Mouse (Mus musculus) midbrain, embryonic 15.5 days (tissue): ENCODE measurements around the gene 1600014C23Rik. TPM values are rescaled to one million over a fixed set of nuclear protein-coding genes. Genes with fewer than 3 reads are reported as not detected.

ENCODE experiments used
- ATAC-seq: fragments of 200-750 bp; cut with Nextera tagmentation; replicated peaks from 2 replicates; pipeline ENCODE4 v1.8.0; 2017; ENCODE audit warnings: moderate TSS enrichment
- H3K27ac ChIP-seq: fragments of 300-500 bp; sonication (generic); 2 replicates; pipeline ENCODE4 v1.5.1; 2015; ENCODE audit warnings: mild to moderate bottlenecking, inconsistent platforms
- H3K27me3 ChIP-seq: fragments of 300-500 bp; sonication (generic); replicated peaks from 2 replicates; pipeline ENCODE4 v1.6.1; 2015; ENCODE audit warnings: inconsistent platforms
- H3K36me3 ChIP-seq: fragments of 300-500 bp; sonication (generic); replicated peaks from 2 replicates; pipeline ENCODE4 v1.6.1; 2015; ENCODE audit warnings: inconsistent platforms
- H3K4me1 ChIP-seq: fragments of 300-500 bp; sonication (generic); 2 replicates; pipeline ENCODE4 v1.6.1; 2015; ENCODE audit warnings: inconsistent platforms
- H3K4me2 ChIP-seq: fragments of 300-500 bp; sonication (generic); 2 replicates; pipeline ENCODE4 v1.6.1; 2015; ENCODE audit warnings: inconsistent platforms, mild to moderate bottlenecking, moderate library complexity
- H3K4me3 ChIP-seq: fragments of 300-500 bp; sonication (generic); 2 replicates; pipeline ENCODE4 v1.5.1; 2015; ENCODE audit warnings: mild to moderate bottlenecking, inconsistent platforms
- H3K9ac ChIP-seq: fragments of 300-500 bp; sonication (generic); 2 replicates; pipeline ENCODE4 v1.6.1; 2015; ENCODE audit warnings: mild to moderate bottlenecking, inconsistent platforms
- H3K9me3 ChIP-seq: fragments of 300-500 bp; sonication (generic); 2 replicates; pipeline ENCODE4 v1.6.1; 2016; ENCODE audit warnings: inconsistent platforms
- WGBS: fragments of 180-500 bp; shearing (Covaris S2); methylation state at CpG from one replicate; pipeline ENCODE4 v1.1.7; 2015; ENCODE audit warnings: mixed read lengths; 5-methylcytosine and 5-hydroxymethylcytosine counted together
- polyA plus RNA-seq: library from polyadenylated mRNA; unstranded; fragments of >200 nt; fragmentation: Nextera tagmentation; extraction: Ambion mirVana; gene quantifications from 2 replicates; pipeline ENCODE4 v1.2.1, GENCODE M21; 2015

The 1600014C23Rik gene
- polyA plus RNA-seq, 1 experiment from 2014 or later, result 0.61 TPM

GRCm38 (mm10) chr17:45733038-45733734 is 458 bp downstream of the 1600014C23Rik start:
- peak overlapping the region; percentile 54; the same call in 1 of the 2 replicates for H3K27ac ChIP-seq

GRCm38 (mm10) chr17:45731172-45731864 is 2.3 kb downstream of the 1600014C23Rik start:
- Histone ChIP-seq H3K36me3 (no peaks in the 10 kb centered on the region), H3K27ac (no peak overlapping the region), H3K4me2 (no peak overlapping the region), H3K9me3 (no peaks in the 10 kb centered on the region), H3K9ac (no peak overlapping the region), H3K4me3 (no peak overlapping the region), H3K4me1 (peaks cover 31% of the 10 kb centered on the region), H3K27me3 (0 out of 2 replicates have a peak, but pooled peaks cover 7% of the 10 kb centered on the region)
- peak; percentile 6; the same call in 1 of the 2 replicates for ATAC-seq
- WGBS, result 21% methylated on average over 9 of the region's 9 CpGs

More at GRCm38 (mm10) chr17:45733038-45733734, 458 bp downstream of the 1600014C23Rik start:
- ATAC-seq, result peak; percentile 32
- Histone ChIP-seq H3K4me2 (peak overlapping the region; percentile 79), H3K9ac (peak overlapping the region; percentile 41; the same call in 1 of the 2 replicates), H3K27me3 (0 out of 2 replicates have a peak, but pooled peaks cover 7% of the 10 kb centered on the region), H3K36me3 (no peaks in the 10 kb centered on the region), H3K4me1 (peaks cover 39% of the 10 kb centered on the region), H3K9me3 (no peaks in the 10 kb centered on the region), H3K4me3 (0 out of 2 replicates have a peak overlapping the region, but pooled peaks have one; percentile 32)
- 53% methylated on average over 19 of the region's 19 CpGs for WGBS

DNA sequence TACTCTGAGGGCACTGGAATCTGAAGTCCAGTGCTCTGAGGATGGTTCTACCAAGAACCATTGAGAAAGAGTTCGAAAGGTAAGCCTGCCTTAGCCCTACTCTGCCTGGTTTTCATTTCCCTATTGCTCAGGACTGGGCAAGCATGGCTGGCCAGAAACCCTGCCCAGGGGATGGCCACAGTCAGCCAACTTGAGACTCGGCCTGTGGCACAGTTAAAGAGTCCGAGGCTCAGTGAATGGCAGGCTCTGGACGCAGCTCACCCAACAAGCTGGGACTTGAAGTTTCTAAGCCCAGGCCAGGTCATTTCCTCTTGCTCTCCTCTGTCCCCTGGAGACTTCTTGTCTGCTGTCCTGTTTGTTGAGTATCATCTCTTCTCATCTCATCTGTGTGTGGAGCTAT is 2.9 kb downstream of the 1600014C23Rik start:
- Histone ChIP-seq H3K27me3 (0 out of 2 replicates have a peak, but pooled peaks cover 7% of the 10 kb centered on the region), H3K27ac (no peak overlapping the region), H3K4me1 (peaks cover 25% of the 10 kb centered on the region), H3K4me3 (no peak overlapping the region), H3K4me2 (no peak overlapping the region), H3K36me3 (no peaks in the 10 kb centered on the region), H3K9me3 (no peaks in the 10 kb centered on the region), H3K9ac (no peak overlapping the region)
- ATAC-seq, result no peak
- 89% methylated on average over 4 of the region's 4 CpGs for WGBS

- Histone ChIP-seq H3K9me3 (no peaks in the 10 kb centered on the region), H3K4me2 (no peak overlapping the region), H3K4me1 (peaks cover 12% of the 10 kb centered on the region), H3K4me3 (no peak overlapping the region), H3K27ac (no peak overlapping the region), H3K27me3 (0 out of 2 replicates have a peak, but pooled peaks cover 7% of the 10 kb centered on the region), H3K9ac (no peak overlapping the region; the same call in 1 of the 2 replicates), H3K36me3 (no peaks in the 10 kb centered on the region)
- no peak for ATAC-seq
- 63% methylated on average over 10 of the region's 10 CpGs for WGBS
These were observed 4.3 kb downstream of the 1600014C23Rik start for GRCm38 (mm10) chr17:45729387-45729786.

GRCm38 (mm10) chr17:45727983-45728723 is 5.5 kb downstream of the 1600014C23Rik start:
- no peaks in the 10 kb centered on the region for H3K36me3 ChIP-seq
- H3K4me1 ChIP-seq, result peaks cover 5% of the 10 kb centered on the region
- no peak overlapping the region for H3K9ac ChIP-seq
- WGBS, result 66% methylated on average over 8 of the region's 8 CpGs
- H3K4me3 ChIP-seq, result no peak overlapping the region
- H3K9me3 ChIP-seq, result no peaks in the 10 kb centered on the region
- no peak overlapping the region for H3K4me2 ChIP-seq
- H3K27me3 ChIP-seq, result 0 out of 2 replicates have a peak, but pooled peaks cover 3% of the 10 kb centered on the region
- no peak overlapping the region for H3K27ac ChIP-seq
- ATAC-seq, result no peak

DNA sequence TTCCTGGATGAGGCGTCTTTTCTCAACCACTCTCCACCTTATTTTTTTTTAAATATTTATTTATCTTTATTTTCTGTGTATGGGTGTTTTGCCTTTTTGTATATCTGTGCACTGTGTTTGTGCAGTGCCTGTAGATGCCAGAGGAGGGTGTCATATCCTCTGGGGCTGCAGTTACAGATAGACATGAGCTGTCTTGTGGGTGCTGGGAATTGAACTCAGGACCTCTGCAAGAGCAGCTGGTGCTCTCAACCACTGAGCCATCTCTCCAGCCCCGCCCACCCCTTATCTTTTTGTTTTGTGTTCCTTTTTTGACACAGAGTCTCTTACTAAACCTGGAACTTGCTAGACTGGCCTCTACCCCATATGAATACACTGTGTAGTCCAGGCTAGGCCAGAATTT is 6.2 kb downstream of the 1600014C23Rik start:
- Histone ChIP-seq H3K27me3 (no peaks in the 10 kb centered on the region), H3K9me3 (no peaks in the 10 kb centered on the region), H3K27ac (no peak overlapping the region), H3K36me3 (no peaks in the 10 kb centered on the region), H3K4me2 (no peak overlapping the region), H3K9ac (no peak overlapping the region), H3K4me1 (peaks cover 11% of the 10 kb centered on the region), H3K4me3 (no peak overlapping the region)
- 82% methylated on average over 2 of the region's 2 CpGs for WGBS
- ATAC-seq, result no peak

GRCm38 (mm10) chr17:45726249-45726648 is 7.4 kb downstream of the 1600014C23Rik start:
- Histone ChIP-seq H3K27me3 (no peaks in the 10 kb centered on the region), H3K4me1 (peaks cover 15% of the 10 kb centered on the region), H3K4me3 (no peak overlapping the region), H3K4me2 (no peak overlapping the region), H3K9ac (no peak overlapping the region), H3K36me3 (no peaks in the 10 kb centered on the region), H3K27ac (no peak overlapping the region), H3K9me3 (no peaks in the 10 kb centered on the region)
- ATAC-seq, result no peak
- WGBS, result 71% methylated on average over 7 of the region's 7 CpGs

GRCm38 (mm10) chr17:45724574-45724921 is 9.1 kb downstream of the 1600014C23Rik start:
- no peak overlapping the region for H3K4me3 ChIP-seq
- 0 out of 2 replicates have a peak overlapping the region, but pooled peaks have one; percentile 55 for H3K4me2 ChIP-seq
- no peaks in the 10 kb centered on the region for H3K9me3 ChIP-seq
- peak overlapping the region; percentile 89 for H3K27ac ChIP-seq
- H3K4me1 ChIP-seq, result peaks cover 15% of the 10 kb centered on the region
- no peaks in the 10 kb centered on the region for H3K36me3 ChIP-seq
- no peaks in the 10 kb centered on the region for H3K27me3 ChIP-seq
- no peak overlapping the region for H3K9ac ChIP-seq
- 83% methylated on average over 10 of the region's 10 CpGs for WGBS
- ATAC-seq, result peak; percentile 27

DNA sequence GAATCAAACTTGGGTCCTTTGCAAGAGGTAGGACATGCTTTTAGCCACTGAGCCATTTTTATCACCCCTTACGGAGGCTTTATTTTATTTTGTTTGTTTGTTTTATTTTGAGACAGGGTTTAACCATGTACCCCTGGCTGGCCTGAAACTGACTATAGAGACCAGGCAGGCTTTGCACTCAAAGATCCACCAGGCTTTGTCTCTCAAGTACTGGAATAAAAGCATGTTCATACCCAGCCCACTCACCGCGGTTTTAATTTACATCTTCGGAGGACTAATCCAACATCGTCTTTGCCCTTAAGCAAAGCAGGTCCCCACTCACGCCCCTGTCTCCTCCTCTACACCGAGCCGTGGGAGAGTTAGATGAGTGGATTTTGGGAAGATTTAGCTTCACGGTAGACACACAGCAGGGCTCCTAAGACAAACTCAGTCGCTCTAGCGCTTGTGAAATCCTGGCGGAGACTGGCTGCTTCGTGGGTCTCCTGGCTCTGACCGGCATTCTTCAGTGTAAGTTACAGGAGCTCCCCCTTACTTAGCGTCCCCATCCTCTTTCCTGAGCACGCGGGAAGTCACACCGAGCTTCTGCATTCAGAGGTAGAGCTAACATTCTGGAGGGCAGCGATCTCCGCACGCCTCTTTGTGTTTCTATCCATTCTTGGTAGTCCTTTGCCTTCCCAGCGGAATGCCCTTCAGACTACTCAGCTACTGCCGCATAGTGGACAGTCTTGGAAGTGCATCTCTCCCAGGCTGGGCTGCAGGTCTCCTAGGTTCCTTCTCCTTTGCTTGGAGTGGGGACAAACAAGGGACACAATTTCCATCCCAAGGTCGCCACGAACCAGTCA is 9.7 kb downstream of the 1600014C23Rik start:
- WGBS, result 3% methylated on average over 25 of the region's 25 CpGs
- peak overlapping the region; percentile 48 for H3K4me3 ChIP-seq
- H3K9ac ChIP-seq, result peak overlapping the region; percentile 54
- no peaks in the 10 kb centered on the region for H3K36me3 ChIP-seq
- H3K4me1 ChIP-seq, result peaks cover 15% of the 10 kb centered on the region
- H3K27ac ChIP-seq, result peak overlapping the region; percentile 89
- peak overlapping the region; percentile 55 for H3K4me2 ChIP-seq
- no peaks in the 10 kb centered on the region for H3K9me3 ChIP-seq
- H3K27me3 ChIP-seq, result no peaks in the 10 kb centered on the region
- ATAC-seq, result peak; percentile 60

GRCm38 (mm10) chr17:45718323-45718722 is 15.3 kb downstream of the 1600014C23Rik start:
- Histone ChIP-seq H3K9me3 (no peaks in the 10 kb centered on the region), H3K4me2 (no peak overlapping the region), H3K27ac (no peak overlapping the region), H3K9ac (no peak overlapping the region), H3K4me1 (peaks cover 12% of the 10 kb centered on the region), H3K4me3 (no peak overlapping the region), H3K36me3 (no peaks in the 10 kb centered on the region), H3K27me3 (no peaks in the 10 kb centered on the region)
- no peak; the same call in 1 of the 2 replicates for ATAC-seq
- 9% methylated on average over 10 of the region's 10 CpGs for WGBS

- H3K27ac ChIP-seq, result no peak overlapping the region
- no peaks in the 10 kb centered on the region for H3K4me1 ChIP-seq
- no peak overlapping the region for H3K4me2 ChIP-seq
- WGBS, result 72% methylated on average over 3 of the region's 3 CpGs
- H3K9ac ChIP-seq, result no peak overlapping the region
- no peaks in the 10 kb centered on the region for H3K9me3 ChIP-seq
- H3K27me3 ChIP-seq, result no peaks in the 10 kb centered on the region
- ATAC-seq, result no peak
- H3K4me3 ChIP-seq, result no peak overlapping the region
- no peaks in the 10 kb centered on the region for H3K36me3 ChIP-seq
These were observed 22.1 kb downstream of the 1600014C23Rik start for GRCm38 (mm10) chr17:45711525-45711924.
